Mouse (Mus musculus) hindbrain, embryonic 15.5 days (tissue): ENCODE measurements around the gene Gm42715. TPM values are rescaled to one million over a fixed set of nuclear protein-coding genes. Genes with fewer than 3 reads are reported as not detected.
A peak's percentile ranks its signal among the peaks of the same experiment; 100 is the strongest.

Source experiments
- ATAC-seq: fragments of 200-750 bp; cut with Nextera tagmentation; 2 replicates; pipeline ENCODE4 v1.8.0; 2017; ENCODE audit warnings: low read depth, moderate number of reproducible peaks, moderate TSS enrichment; ENCODE audit not compliant: low FRiP score
- H3K27ac ChIP-seq: fragments of 300-500 bp; sonication (generic); replicated peaks from 2 replicates; pipeline ENCODE4 v1.5.1; 2015; ENCODE audit warnings: mild to moderate bottlenecking, inconsistent platforms
- H3K27me3 ChIP-seq: fragments of 300-500 bp; sonication (generic); 2 replicates; pipeline ENCODE4 v1.6.1; 2015; ENCODE audit warnings: control low read depth, inconsistent platforms
- H3K36me3 ChIP-seq: fragments of 300-500 bp; sonication (generic); 2 replicates; pipeline ENCODE4 v1.6.1; 2015; ENCODE audit warnings: control low read depth, inconsistent platforms
- H3K4me1 ChIP-seq: fragments of 300-500 bp; sonication (generic); replicated peaks from 2 replicates; pipeline ENCODE4 v1.6.1; 2015; ENCODE audit warnings: control low read depth, inconsistent platforms
- H3K4me2 ChIP-seq: fragments of 300-500 bp; sonication (generic); 2 replicates; pipeline ENCODE4 v1.6.1; 2015; ENCODE audit warnings: moderate library complexity, mild to moderate bottlenecking, inconsistent platforms
- H3K4me3 ChIP-seq: fragments of 300-500 bp; sonication (generic); 2 replicates; pipeline ENCODE4 v1.5.1; 2015; ENCODE audit warnings: mild to moderate bottlenecking, inconsistent platforms
- H3K9ac ChIP-seq: fragments of 300-500 bp; sonication (generic); 2 replicates; pipeline ENCODE4 v1.6.1; 2015; ENCODE audit warnings: inconsistent platforms
- H3K9me3 ChIP-seq: fragments of 300-500 bp; sonication (generic); 2 replicates; pipeline ENCODE4 v1.6.1; 2016; ENCODE audit warnings: control low read depth, inconsistent platforms
- WGBS: fragments of 180-500 bp; shearing (Covaris S2); methylation state at CpG from one replicate; pipeline ENCODE4 v1.1.7; 2015; 5-methylcytosine and 5-hydroxymethylcytosine counted together
- polyA plus RNA-seq: library from polyadenylated mRNA; unstranded; fragments of >200 nt; fragmentation: Nextera tagmentation; extraction: Ambion mirVana; gene quantifications from 2 replicates; pipeline ENCODE4 v1.2.1, GENCODE M21; 2015

The Gm42715 gene
- polyA plus RNA-seq, 1 experiment from 2014 or later, result 15.6 TPM

DNA sequence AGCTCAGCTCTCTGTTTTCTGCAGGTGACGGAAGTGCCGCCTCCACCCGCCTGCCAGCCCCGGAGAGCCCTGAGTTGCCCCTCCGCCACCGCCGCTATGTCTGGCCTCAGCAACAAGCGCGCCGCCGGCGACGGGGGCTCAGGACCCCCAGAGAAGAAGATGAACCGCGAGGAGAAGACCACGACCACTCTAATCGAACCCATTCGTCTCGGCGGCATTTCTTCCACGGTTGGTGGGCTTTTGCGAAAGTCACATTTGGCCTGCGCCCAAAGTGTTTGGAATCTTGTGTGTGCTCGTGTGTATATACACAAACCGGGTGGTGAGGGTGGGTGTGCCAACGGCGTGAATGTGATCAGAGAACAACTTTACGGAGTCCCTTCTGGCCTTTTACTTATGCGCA is 69.5 kb downstream of the Gm42715 start:
- WGBS, result 4% methylated on average over 29 of the region's 29 CpGs
- Histone ChIP-seq H3K9me3 (no peaks in the 10 kb centered on the region), H3K4me3 (peak overlapping the region; percentile 84), H3K27me3 (no peaks in the 10 kb centered on the region), H3K36me3 (peaks cover 39% of the 10 kb centered on the region), H3K4me2 (peak overlapping the region; percentile 94), H3K4me1 (peaks cover 20% of the 10 kb centered on the region), H3K27ac (peak overlapping the region; percentile 81), H3K9ac (peak overlapping the region; percentile 81)
- no peak for ATAC-seq

DNA sequence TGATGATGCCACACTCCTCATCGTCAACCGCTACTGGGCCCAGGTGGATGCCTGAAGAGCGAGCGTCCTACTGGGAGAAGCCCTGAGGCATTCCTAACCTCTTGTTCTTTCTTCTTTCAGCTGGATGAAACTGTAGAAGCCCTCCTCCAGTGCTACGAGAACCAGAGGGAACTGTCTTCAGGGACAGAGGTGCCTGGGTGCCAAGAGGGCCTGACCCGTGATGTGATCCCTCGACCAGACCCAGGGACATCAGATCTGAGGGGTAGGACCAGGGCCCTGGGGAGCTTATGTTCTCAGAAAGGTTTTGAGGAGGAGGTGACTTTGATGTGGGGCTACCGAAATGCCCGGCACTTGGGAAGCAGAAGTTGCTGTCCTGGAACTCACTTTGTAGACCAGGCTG is 70.3 kb downstream of the Gm42715 start:
- WGBS, result 92% methylated on average over 9 of the region's 9 CpGs
- Histone ChIP-seq H3K4me2 (peak overlapping the region; percentile 94), H3K4me3 (peak overlapping the region; percentile 84), H3K27ac (no peak overlapping the region), H3K4me1 (peaks cover 20% of the 10 kb centered on the region), H3K27me3 (no peaks in the 10 kb centered on the region), H3K9ac (no peak overlapping the region), H3K36me3 (peaks cover 39% of the 10 kb centered on the region), H3K9me3 (no peaks in the 10 kb centered on the region)
- ATAC-seq, result no peak

DNA sequence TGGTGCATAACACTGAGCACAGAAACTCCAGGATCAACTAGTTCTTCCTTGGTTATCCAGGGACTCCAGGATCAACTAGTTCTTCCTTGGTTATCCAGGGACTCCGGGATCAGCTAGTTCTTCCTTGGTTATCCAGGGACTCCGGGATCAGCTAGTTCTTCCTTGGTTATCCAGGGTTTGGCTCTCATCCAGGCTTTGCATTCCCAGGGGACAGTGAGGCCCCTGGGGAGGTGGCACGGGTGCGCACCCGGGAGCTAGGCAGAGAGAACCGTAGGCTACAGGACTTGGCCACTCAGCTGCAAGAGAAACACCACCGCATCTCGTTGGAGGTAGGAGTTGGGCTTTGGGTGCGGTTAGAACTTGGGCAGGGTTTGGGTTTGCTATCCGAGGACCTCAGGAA is 71.7 kb downstream of the Gm42715 start:
- H3K9me3 ChIP-seq, result no peaks in the 10 kb centered on the region
- WGBS, result 89% methylated on average over 10 of the region's 10 CpGs
- no peak overlapping the region for H3K9ac ChIP-seq
- H3K27ac ChIP-seq, result no peak overlapping the region
- H3K36me3 ChIP-seq, result peaks cover 51% of the 10 kb centered on the region
- no peak for ATAC-seq
- no peak overlapping the region for H3K4me2 ChIP-seq
- H3K4me1 ChIP-seq, result peaks cover 20% of the 10 kb centered on the region
- no peaks in the 10 kb centered on the region for H3K27me3 ChIP-seq
- H3K4me3 ChIP-seq, result no peak overlapping the region

DNA sequence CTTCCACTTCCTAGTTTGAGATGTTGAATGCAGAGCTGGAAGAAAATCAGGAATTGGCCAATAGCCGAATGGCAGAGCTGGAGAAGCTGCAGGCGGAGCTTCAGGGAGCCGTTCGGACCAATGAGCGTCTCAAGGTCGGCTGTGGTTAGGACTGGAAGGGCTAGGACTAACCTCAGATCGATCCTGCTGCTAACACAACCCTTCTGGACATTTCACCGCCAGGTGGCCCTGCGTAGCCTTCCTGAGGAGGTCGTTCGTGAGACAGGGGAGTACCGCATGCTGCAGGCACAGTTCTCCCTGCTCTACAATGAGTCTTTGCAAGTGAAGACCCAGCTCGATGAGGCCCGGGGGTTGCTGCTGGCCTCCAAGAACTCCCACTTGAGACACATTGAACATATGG is 73.2 kb downstream of the Gm42715 start:
- ATAC-seq, result no peak
- Histone ChIP-seq H3K9ac (no peak overlapping the region), H3K27ac (no peak overlapping the region), H3K4me3 (no peak overlapping the region), H3K9me3 (no peaks in the 10 kb centered on the region), H3K4me2 (no peak overlapping the region), H3K4me1 (peaks cover 14% of the 10 kb centered on the region), H3K27me3 (no peaks in the 10 kb centered on the region), H3K36me3 (peaks cover 65% of the 10 kb centered on the region)
- 93% methylated on average over 14 of the region's 14 CpGs for WGBS

DNA sequence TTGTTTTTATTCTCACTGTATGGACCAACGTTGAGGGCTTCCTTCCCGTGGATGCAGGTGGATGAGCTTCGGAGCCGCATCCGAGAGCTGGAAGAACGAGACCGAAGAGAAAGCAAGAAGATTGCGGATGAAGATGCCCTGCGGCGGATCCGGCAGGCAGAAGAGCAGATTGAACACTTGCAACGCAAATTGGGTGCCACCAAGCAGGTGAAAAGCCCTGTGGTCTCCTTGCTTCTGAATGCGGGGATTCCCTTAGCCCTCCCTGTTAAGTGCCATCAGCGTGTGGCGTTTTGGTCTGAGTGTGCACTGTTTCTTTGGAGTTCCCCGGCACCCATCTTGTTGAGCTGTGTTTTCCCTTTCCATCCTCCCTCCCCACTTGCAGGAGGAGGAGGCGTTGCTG is 77.4 kb downstream of the Gm42715 start:
- no peaks in the 10 kb centered on the region for H3K4me1 ChIP-seq
- peaks cover 92% of the 10 kb centered on the region for H3K36me3 ChIP-seq
- no peaks in the 10 kb centered on the region for H3K27me3 ChIP-seq
- H3K9me3 ChIP-seq, result no peaks in the 10 kb centered on the region
- 96% methylated on average over 17 of the region's 17 CpGs for WGBS
- H3K4me2 ChIP-seq, result no peak overlapping the region
- H3K4me3 ChIP-seq, result no peak overlapping the region
- ATAC-seq, result no peak
- no peak overlapping the region for H3K27ac ChIP-seq
- H3K9ac ChIP-seq, result no peak overlapping the region

GRCm38 (mm10) chr7:127600612-127601011 is 81.2 kb downstream of the Gm42715 start:
- no peak overlapping the region for H3K9ac ChIP-seq
- no peak for ATAC-seq

GRCm38 (mm10) chr7:127601735-127602134 is 82.4 kb downstream of the Gm42715 start:
- H3K27me3 ChIP-seq, result no peaks in the 10 kb centered on the region
- H3K36me3 ChIP-seq, result peaks cover 70% of the 10 kb centered on the region
- H3K4me2 ChIP-seq, result no peak overlapping the region
- H3K4me1 ChIP-seq, result no peaks in the 10 kb centered on the region
- no peaks in the 10 kb centered on the region for H3K9me3 ChIP-seq
- 85% methylated on average over 4 of the region's 4 CpGs for WGBS
- no peak overlapping the region for H3K9ac ChIP-seq
- no peak for ATAC-seq
- no peak overlapping the region for H3K27ac ChIP-seq
- no peak overlapping the region for H3K4me3 ChIP-seq

More at GRCm38 (mm10) chr7:127600612-127601011, 81.2 kb downstream of the Gm42715 start:
- Histone ChIP-seq H3K36me3 (peaks cover 77% of the 10 kb centered on the region), H3K27ac (no peak overlapping the region), H3K9me3 (no peaks in the 10 kb centered on the region), H3K4me2 (no peak overlapping the region), H3K4me1 (no peaks in the 10 kb centered on the region), H3K4me3 (no peak overlapping the region), H3K27me3 (no peaks in the 10 kb centered on the region)
- WGBS, result 96% methylated on average over 7 of the region's 7 CpGs

GRCm38 (mm10) chr7:127602903-127603302 is 83.5 kb downstream of the Gm42715 start:
- no peak overlapping the region for H3K4me3 ChIP-seq
- no peak overlapping the region for H3K27ac ChIP-seq
- H3K9me3 ChIP-seq, result no peaks in the 10 kb centered on the region
- H3K9ac ChIP-seq, result no peak overlapping the region
- H3K27me3 ChIP-seq, result no peaks in the 10 kb centered on the region
- no peak for ATAC-seq
- H3K4me1 ChIP-seq, result no peaks in the 10 kb centered on the region
- peaks cover 71% of the 10 kb centered on the region for H3K36me3 ChIP-seq
- WGBS, result 97% methylated on average over 2 of the region's 2 CpGs
- H3K4me2 ChIP-seq, result no peak overlapping the region

DNA sequence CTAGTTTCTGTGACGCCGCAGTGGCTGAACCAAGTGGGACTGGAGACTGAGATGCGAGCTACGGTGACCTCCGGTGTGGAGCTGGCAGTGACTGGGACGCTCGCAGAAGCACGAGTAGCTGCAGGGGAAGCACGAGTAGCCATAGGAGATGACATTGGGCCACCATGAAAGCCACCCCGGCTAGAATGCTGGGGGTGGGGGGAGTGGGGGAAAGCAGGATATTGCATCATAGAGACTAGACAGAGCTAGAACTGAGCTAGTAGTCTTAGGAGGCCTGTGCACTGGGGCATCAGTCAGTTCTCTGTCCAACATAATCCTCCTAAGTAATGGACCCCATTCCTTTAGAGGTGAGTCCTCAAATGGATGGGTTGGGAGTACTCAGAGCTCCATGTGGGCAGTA is 84.9 kb downstream of the Gm42715 start:
- 90% methylated on average over 10 of the region's 10 CpGs for WGBS
- no peak overlapping the region for H3K4me2 ChIP-seq
- ATAC-seq, result no peak
- H3K27ac ChIP-seq, result no peak overlapping the region
- no peaks in the 10 kb centered on the region for H3K27me3 ChIP-seq
- no peaks in the 10 kb centered on the region for H3K9me3 ChIP-seq
- H3K4me3 ChIP-seq, result no peak overlapping the region
- no peaks in the 10 kb centered on the region for H3K4me1 ChIP-seq
- no peak overlapping the region for H3K9ac ChIP-seq
- peaks cover 72% of the 10 kb centered on the region for H3K36me3 ChIP-seq

GRCm38 (mm10) chr7:127607150-127607549 is 87.8 kb downstream of the Gm42715 start:
- WGBS, result 86% methylated on average over 6 of the region's 6 CpGs
- no peaks in the 10 kb centered on the region for H3K9me3 ChIP-seq
- H3K4me3 ChIP-seq, result no peak overlapping the region
- ATAC-seq, result no peak
- H3K9ac ChIP-seq, result no peak overlapping the region
- H3K27me3 ChIP-seq, result no peaks in the 10 kb centered on the region
- H3K27ac ChIP-seq, result no peak overlapping the region
- H3K4me2 ChIP-seq, result no peak overlapping the region
- no peaks in the 10 kb centered on the region for H3K4me1 ChIP-seq
- peaks cover 77% of the 10 kb centered on the region for H3K36me3 ChIP-seq

GRCm38 (mm10) chr7:127611011-127611410 is 91.6 kb downstream of the Gm42715 start:
- H3K27ac ChIP-seq, result no peak overlapping the region
- no peak overlapping the region for H3K4me2 ChIP-seq
- no peak overlapping the region for H3K4me3 ChIP-seq
- H3K27me3 ChIP-seq, result no peaks in the 10 kb centered on the region
- no peak overlapping the region for H3K9ac ChIP-seq
- ATAC-seq, result no peak
- H3K9me3 ChIP-seq, result no peaks in the 10 kb centered on the region
- H3K36me3 ChIP-seq, result peaks cover 62% of the 10 kb centered on the region
- H3K4me1 ChIP-seq, result peaks cover 16% of the 10 kb centered on the region
- 97% methylated on average over 29 of the region's 29 CpGs for WGBS

DNA sequence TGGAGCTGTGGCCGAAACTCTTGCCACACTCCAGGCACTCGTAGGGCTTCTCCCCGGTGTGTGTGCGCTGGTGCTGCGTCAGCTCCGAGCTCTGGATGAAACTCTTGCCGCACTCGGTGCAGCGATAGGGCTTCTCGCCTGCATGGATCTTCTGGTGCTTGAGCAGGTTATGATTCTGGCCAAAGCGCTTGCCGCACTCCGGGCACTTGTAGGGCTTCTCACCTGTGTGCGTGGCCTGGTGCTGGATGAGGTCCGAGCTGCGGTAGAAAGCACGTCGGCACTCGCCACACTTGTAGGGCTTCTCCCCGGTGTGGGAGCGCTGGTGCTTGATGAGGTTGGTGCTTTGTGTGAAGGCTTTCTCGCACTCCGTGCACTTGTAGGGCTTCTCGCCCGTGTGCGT is 92.2 kb downstream of the Gm42715 start:
- Histone ChIP-seq H3K9me3 (no peaks in the 10 kb centered on the region), H3K27me3 (no peaks in the 10 kb centered on the region), H3K4me3 (no peak overlapping the region), H3K4me1 (peaks cover 22% of the 10 kb centered on the region), H3K9ac (no peak overlapping the region), H3K4me2 (no peak overlapping the region), H3K36me3 (peaks cover 60% of the 10 kb centered on the region), H3K27ac (no peak overlapping the region)
- whole genome bisulfite sequencing, result 95% methylated on average over 26 of the region's 26 CpGs
- no peak for ATAC-seq

DNA sequence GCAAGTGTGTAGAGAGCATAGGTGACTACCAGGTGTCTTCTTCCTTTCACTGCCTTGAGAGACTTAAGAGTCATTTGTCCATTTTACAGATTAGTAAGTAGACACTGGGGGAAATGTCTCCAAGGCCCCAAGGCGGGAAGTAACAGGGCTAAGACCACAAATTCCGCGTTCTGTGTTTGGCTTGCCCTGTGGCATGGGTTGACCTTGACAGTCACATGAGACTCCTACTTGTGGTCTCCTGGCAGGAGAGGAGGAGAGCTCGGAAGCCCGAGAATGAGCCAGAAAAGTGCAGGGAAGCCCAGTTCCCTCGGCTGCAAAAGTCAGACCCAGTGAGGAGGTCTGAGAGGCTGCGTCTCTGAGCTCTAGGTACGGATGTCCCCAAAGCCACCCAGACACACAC is 94.1 kb downstream of the Gm42715 start:
- peaks cover 34% of the 10 kb centered on the region for H3K4me1 ChIP-seq
- H3K36me3 ChIP-seq, result peaks cover 41% of the 10 kb centered on the region
- no peaks in the 10 kb centered on the region for H3K27me3 ChIP-seq
- no peak overlapping the region for H3K27ac ChIP-seq
- no peak for ATAC-seq
- H3K4me2 ChIP-seq, result peak overlapping the region; percentile 71
- no peak overlapping the region for H3K9ac ChIP-seq
- peak overlapping the region; percentile 99; the same call in 1 of the 2 replicates for H3K4me3 ChIP-seq
- 89% methylated on average over 8 of the region's 8 CpGs for WGBS
- H3K9me3 ChIP-seq, result no peaks in the 10 kb centered on the region
